Mouse (Mus musculus): ENCODE measurements around the gene Ghrl. TPM values are rescaled to one million over a fixed set of nuclear protein-coding genes. Genes with fewer than 3 reads are reported as not detected.

The Ghrl gene
- total RNA-seq, 2 experiments from 2014 or later = 0.37 TPM; not detected in 1

DNA sequence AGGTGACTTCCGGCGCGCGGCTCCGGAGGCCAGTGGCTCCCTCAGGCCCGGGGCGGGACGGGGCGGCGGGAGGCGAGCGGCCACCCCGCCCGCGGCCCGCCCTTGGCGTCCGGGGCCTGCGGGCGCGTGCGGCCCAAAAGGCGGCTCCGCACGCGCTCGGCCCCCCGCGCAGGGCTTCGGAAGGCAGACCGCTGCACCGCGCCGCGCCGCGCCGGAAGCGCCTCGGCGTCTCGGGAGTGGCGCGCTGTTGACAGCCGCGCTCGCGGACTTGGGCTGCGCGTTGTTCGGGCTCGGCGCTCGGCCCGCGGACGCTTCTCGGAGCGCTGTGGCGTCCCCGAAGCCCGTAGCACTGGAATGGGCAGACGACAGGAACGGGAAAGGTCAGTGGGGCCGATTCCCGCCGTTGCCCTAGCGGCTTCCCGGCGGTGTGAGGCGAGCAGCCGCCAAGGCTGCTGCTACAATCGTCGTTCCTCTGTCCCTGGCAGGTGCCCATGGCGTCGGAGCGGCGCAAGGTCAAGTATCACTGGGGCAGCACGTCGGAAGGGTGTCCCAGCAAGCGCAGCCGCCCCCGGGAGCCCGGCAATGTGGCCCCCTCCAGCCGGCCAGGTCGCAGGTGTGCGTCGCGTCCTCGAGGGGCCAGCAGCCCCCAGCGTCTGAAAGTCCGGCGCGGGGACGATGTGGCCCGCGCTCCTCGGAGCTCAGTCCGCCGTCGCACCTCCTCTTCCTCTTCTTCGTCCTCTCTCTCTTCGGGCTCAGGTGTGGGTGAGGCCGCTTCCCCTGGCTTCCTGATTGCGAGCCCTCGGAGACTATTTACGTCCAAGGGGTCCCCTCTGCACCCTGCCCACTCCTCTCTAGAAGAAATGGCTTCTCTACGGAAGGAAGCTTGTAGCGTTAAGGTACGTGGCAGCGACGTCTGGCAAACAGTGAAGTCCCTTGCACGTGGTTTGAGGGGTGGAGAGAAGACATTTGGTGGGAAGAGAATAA is 22.2 kb downstream of the Ghrl start:
- DNase-seq = peak; percentile 40

DNA sequence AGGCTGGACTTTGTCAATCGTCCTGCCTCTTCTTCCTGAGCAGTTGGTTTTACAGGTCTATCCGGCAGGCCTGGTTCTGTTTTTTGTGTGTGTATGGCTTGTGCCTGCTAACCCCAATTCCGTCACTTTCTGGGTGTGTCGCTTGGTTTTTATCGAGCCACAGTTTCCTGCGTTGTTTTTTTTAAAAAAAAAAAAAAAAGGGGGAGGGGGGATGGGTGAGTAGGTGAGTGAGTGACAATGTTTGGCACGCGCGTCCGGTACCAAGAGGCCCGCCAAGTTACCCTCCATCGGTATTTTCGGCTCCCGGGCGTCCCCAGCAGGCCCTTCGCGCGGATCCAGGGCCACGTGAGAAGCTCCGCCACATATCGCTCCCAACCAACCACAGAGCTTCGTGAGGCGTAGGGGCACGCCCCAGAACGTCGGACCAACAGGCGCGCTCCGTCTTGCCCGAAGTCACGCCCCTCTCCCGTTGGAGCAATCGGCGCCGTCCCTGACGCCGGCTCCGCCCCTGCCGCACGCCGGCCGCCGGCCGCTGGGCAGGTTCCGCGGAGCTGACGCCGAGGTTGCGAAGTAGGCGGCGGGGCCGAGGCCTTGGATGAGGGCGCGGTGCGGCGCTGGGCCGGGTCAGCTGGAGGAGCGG is 23.0 kb downstream of the Ghrl start, which contains the start of gene Tatdn2:
Tatdn2 (plus strand) TSS at position 469 of the 640 bp plus-strand sequence.
- intact Hi-C loops (cut with DNase I; ENCODE audit: low total_unique reads) = no loop called here
- DNase-seq = peak; percentile 97

More for the DNA sequence above, 22.2 kb downstream of the Ghrl start:
- intact Hi-C loops (cut with DNase I; ENCODE audit: low total_unique reads) = no loop called here

DNA sequence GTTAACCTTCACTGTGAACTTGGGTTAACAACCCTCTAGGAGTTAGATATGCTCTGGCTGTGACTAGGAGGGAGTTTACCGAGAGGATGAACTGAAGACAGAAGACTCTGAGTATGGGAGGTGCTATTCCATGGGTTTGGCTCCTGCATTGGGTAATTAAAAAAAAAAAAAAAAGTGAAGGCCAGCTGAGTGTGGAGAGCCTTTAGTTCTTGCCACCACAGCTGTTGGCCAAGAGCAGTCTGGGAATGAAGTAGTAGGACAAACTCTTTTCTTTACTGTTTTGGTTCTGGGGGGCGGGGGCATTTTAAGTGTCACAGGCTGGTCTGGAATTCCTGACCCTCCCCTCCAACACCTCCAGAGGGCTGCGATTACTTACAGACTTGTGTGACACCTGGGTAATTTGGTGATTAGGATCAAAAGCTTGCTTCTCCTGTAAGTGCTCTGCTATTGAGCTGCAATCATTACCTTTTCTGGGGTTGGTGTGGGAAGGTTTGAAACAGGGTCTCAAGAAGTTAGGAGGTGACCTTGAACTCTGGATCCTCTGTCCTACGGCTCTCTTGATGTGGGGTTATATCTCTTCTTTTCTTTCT is 23.8 kb downstream of the Ghrl start:
- intact Hi-C loops (cut with DNase I; ENCODE audit: low total_unique reads) = no loop called here
- DNase-seq = no peak

DNA sequence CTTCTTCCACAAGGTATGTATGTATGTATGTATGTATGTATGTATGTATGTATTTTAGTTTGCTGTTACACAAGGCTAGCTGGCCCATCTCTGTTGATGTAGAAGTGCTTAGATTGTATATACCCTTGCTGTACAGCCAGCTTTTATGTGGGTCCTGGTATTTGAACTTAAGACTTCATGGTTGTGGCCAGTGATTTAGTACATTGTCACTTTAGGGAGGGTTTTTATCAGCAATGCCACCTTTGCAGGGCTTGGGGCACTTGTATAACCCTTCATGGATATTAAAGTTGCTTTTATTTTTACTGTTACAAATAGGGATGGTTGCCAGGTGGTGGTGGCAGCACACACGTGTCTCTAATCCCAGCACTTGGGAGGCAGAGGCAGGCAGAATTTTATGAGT is 24.5 kb downstream of the Ghrl start:
- intact Hi-C loops (cut with DNase I; ENCODE audit: low total_unique reads) = no loop called here

DNA sequence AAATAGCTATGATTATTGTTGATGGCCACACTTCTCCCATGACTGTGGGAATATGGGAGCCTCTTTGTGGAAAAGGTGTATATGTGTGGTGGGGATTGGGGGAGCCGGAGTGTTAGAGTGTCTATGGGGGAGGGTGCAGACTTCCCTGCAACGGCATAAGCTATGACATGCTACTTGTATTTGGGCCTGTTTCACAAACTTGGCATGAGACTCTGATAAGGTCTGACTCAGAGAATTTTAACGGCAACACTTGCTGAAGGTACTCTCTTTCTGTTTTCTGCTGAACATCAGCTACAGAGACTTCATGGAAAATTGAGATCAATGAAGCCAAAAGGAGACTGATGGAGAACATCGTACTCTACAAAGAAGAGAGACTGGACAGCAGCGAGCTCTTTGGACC is 26.3 kb downstream of the Ghrl start:
- DNase-seq = no peak
- intact Hi-C loops (cut with DNase I; ENCODE audit: low total_unique reads) = no loop called here

More for the DNA sequence above, 24.5 kb downstream of the Ghrl start:
- DNase-seq = no peak

DNA sequence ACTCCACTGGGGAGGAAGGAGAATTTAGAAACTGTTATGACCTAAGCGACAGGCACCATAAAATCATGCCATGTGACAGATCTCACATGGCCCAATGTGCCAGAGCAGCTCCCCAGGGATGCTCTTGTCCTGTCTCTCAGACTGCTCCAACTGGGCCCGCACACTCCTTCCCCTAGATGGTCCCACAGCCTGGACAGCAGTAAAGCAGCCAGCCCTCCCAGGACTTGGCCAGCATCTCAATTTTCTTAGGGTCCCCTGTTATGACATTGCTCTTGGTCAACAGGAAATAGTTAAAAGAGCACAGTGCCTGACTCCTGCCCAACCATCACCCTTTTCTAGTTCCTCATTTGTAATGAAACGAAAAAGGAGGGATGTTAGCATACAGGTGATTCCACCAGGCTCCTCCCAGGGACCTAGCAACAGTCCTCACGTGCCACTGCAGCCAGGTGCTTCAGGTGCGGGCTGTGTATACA is 27.0 kb downstream of the Ghrl start:
- no peak for DNase-seq
- intact Hi-C loops (cut with DNase I; ENCODE audit: low total_unique reads) = no loop called here

DNA sequence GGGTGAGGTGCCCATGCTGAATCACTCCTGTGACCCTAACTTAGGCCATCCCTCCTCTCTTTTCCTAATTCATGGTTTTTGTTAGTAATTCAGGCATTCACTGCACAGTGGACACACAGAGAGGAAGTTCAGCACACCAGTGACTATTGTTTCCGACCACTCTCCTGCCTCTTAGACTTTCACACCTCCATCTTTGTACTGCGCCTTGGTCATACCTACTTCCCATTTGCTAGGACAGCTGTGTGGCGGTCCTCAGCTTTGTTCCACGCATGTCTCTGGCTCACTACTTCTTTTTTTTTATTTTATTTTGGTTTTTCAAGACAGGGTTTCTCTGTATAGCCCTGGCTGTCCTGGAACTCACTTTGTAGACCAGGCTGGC is 28.6 kb downstream of the Ghrl start:
- no peak for DNase-seq
- intact Hi-C loops (cut with DNase I; ENCODE audit: low total_unique reads) = no loop called here

DNA sequence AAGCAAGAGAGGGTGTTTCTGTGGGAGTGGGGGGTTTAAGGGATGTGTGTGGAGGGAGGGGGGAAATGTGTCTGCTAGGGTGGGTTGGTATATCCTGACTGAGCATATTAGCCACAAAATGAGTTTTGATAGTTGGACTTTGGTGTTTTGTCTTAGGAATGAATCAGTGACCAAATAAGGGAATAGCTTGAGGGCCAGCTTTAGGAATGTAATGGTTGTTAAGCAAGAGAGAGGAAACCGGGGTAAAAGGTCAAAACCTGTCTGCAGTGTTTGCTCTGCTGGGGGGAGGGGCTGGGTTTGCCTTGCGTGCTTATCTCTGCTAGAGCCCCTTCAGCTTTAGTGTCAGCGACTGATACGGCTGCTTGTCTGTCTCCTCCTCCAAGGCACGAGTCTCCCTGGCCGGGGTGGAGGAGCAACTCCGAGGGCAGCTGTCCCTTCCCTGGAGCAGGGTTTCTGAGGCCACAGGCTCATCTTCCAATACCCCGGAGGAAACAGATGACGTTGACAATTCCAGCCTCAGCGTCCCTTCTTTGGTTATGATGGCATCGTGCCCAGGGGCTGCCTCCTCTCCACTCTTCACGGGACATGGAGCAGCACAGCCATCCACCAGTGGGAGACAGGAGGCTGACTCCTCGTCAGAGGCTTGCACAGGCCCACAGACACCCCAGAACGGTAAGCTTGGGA is 29.1 kb downstream of the Ghrl start:
- peak; percentile 33 for DNase-seq
- intact Hi-C loops (cut with DNase I; ENCODE audit: low total_unique reads) = no loop called here

DNA sequence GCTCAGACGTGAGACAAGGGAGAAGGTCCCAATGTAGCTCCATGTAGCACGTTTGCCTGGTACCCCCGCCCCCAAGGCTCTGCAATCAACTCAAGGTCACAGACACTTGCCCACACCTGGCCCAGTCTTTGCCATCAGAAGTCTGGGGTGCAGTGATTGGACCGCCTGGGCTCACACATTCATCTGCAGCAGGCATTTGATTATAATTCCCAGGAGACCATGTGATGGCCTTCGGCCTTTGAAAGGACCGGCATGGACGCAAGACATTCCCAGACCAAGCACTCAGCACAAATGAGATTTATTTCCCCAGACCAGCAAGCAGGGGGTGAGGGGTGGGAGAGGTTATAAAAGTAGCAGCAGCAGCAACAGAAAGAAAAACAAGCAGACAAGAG is 29.7 kb downstream of the Ghrl start:
- DNase-seq = no peak
- intact Hi-C loops (cut with DNase I; ENCODE audit: low total_unique reads) = no loop called here

DNA sequence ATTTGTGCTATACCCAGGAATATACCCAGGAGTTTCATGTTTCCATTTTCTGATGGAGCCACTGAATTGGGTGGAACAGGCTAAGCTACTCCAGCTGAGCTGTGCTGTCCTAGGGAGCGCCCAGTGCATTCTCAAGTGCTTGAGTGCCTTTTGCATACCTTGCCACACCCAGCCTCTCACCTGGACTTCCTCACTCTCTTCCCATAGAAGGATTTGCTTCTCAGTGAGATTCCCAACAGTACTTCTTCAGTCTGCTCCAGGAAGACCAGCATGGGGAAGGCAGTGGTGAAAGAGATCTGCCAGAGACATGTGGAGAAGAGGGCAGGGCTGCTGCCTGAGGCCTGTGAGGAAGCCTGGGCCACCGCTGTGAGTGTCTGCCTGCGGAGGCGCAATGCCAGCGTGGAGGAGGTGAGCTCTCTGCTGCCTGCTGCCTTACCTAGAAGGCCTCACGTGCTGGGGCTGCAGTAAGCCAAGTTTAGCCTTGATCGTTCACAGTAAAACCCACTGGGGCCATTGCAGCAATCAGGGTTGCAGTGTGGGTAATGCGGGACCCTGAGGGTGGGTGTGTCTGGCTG is 33.0 kb downstream of the Ghrl start:
- intact Hi-C loops (cut with DNase I; ENCODE audit: low total_unique reads) = no loop called here
- no peak for DNase-seq

DNA sequence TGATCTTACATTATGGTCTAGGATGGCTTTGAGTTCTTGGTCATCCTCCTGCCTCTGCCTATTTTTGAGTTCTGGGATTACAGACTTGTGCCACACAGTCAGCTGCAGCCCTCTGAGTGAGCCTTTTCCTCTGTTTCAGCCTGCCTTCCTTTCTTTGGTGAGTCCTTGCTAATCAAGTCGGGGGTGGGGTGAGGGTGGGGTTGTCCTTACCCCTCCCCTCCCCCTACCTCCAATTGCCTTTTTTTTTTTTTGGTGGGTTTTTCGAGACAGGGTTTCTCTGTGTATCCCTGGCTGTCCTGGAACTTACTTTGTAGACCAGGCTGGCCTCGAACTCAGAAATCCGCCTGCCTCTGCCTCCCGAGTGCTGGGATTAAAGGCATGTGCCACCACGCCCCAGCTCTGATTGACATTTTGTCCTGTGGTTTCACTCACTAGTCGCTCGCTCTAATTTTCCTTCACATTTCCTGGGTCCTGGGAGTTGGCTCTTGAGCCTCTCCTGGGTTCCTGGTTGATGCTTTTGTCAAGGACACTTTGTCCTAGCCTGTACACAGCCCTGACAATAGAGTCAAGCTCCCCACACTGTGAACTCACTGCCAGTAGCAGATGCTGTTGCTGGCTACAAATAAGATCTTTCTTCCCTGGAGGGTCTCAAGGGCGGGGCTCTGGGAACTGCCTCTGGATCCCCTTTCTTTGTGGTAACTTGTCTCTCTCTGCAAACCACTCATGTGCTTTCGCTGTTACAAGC is 36.4 kb downstream of the Ghrl start:
- no peak for DNase-seq
- intact Hi-C loops (cut with DNase I; ENCODE audit: low total_unique reads) = no loop called here

DNA sequence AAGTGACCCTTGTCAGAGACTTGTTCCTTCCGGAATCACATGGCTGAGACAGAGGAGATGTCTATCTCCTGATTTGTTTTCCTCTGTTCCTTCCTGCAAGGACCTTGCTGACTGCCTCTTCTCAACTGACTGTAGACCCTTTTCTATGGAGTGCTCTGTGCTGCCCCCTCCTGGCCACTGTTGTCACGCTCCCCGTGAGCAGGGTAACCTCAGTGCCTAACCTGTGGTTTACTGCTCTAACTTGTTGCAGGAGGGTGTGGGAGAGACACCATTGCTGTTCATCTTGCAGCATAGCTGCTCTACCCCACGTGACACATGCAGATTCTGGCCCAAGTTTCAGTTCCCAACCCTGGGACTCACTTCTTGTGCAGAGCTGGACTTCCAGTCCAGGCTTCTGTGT is 38.4 kb downstream of the Ghrl start:
- intact Hi-C loops (cut with DNase I; ENCODE audit: low total_unique reads) = loop anchor here (2.0 kb wide), 1 partner anchor 42 kb away; the partner anchor contains the start of gene Irak2

DNA sequence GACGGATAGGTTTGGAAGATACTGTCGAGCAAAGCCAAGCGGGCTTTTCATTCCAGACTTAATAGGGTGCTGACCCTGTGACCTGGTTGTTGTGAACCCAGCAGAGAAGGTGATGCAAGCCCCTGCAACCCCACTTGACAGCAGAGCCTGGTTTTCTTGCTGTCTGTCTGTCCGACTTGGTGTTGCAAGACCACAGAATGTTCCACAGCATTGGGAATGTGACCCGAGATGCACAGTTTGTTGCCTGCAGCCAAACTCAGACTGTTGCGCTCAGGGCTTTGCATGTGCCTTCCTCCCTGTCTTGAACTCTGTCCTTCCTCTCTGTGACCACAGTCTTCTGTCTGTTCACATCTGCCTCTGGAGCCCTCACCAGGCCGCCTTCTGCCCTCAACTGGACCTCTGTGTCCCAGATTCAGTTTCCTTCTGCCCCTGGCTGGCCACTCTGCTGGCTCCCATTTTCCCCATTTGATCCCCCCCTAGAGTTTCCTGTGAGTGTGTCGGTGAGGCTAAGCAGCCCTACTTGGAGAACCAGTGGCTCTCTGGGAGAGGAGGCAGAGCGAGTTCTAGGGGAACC is 39.6 kb downstream of the Ghrl start:
- intact Hi-C loops (cut with DNase I; ENCODE audit: low total_unique reads) = loop anchor here (2.0 kb wide), 1 partner anchor 41 kb away; the partner anchor contains the start of gene Irak2
- DNase-seq = no peak

More for the DNA sequence above, 38.4 kb downstream of the Ghrl start:
- DNase-seq = peak; percentile 79

DNA sequence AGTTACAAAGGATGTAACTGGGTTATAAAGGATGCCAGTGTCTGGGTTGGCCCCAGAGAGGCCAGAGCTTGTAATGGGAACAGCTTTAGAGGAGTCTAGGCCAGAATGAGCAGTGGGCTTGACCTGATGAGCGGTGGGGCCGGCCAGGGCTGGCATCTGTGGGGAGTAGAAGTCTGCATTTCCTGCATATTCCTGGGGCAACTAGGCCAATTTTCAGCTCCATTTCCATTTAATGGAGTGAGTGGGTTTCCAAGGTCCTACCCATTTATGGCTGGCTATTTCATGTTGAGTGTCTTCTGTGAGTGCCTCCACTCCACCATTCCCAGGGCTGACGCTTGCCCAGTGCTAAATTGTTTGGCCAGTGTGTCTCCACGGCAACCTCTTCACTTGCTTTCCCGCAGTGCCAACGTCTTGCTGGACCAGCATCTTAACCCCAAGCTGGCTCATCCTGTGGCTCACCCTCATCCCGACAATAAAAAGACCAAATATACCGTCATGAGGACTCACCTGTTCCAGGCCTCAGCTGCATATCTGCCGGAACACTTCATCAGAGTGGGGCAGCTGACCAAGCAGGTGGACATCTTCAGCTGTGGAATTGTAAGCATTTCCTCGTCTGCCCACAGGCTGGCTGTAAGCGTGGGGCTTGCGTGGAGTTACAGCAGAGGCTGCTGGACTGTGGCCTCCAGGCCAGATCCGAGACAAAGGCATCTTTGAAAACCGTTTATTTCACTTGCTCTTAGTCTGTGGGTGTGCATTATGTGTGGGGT is 41.3 kb downstream of the Ghrl start:
- no peak for DNase-seq
- intact Hi-C loops (cut with DNase I; ENCODE audit: low total_unique reads) = no loop called here

DNA sequence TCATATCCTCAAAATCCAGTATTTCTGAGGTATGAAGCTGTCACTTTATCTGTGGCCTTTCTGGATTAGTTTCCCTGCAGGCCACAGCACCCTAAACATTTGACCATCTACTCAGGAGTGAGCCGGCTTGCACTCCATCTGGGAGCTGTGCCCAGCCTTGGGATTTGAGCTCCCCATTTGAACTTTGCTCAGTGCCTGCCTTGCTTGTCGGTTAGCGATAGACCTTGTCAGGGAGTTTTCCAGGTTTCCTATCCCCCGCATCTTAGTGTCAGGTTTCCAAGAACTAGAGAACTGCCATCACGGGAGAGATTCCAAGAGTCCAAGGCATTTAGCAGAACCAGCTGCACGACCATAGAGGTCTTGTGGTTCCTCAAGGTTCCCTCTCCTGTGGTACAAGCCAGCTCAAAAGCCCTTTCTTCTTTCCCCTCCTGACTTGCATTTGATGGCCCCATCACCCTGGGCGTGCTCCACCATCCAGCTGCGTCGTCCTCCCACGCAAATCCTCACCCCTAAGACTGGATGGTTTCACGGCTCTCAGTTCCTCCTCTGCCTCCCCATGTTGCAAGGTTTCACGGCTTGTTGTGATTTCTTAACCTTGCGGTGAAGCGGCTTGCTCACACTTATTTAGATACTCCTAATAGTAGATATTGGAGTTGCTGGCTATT is 42.5 kb downstream of the Ghrl start:
- intact Hi-C loops (cut with DNase I; ENCODE audit: low total_unique reads) = no loop called here
- DNase-seq = no peak

DNA sequence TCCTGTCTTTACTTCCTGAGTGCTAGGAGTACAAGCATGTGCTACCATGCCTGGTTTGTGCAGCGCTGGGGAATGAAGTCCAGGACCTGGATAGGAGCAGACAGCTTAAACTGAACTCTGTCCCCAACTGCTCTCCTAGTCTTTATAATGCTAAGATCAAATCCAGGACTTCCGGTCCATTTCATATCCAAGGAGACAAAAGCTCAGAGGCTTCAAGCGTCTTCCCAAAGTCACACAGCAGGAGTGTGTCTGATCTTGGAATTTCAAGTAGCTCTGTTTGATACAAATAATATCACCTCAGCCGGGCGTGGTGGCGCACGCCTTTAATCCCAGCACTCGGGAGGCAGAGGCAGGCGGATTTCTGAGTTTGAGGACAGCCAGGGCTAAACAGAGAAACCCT is 43.7 kb downstream of the Ghrl start:
- DNase-seq = no peak
- intact Hi-C loops (cut with DNase I; ENCODE audit: low total_unique reads) = no loop called here

DNA sequence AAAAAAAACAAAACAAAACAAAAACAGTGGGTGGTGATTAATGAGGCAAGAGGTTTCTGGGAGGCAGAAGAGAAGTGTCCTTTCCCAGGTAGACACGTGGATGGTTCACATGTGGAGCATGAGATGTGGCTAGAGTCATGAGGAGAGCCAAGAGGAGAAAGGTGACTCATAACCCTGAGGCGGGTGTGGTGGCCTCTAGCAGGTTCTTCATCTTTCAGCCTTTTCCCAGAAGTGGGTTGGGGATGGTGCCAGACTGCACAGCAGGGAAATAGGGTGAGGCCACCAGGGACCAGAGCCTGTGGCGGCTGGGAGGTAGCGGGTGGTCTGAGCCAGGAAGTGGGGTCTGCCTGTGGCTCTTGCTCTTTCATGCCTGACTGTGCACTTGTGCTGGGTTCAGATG is 44.4 kb downstream of the Ghrl start:
- intact Hi-C loops (cut with DNase I; ENCODE audit: low total_unique reads) = no loop called here

More for the DNA sequence above, 44.4 kb downstream of the Ghrl start:
- DNase-seq = no peak
